Mouse (Mus musculus) heart, adult 18-20 months (tissue): ENCODE data around the gene Wars2. TPM values are rescaled to one million over a fixed set of nuclear protein-coding genes. Genes with fewer than 3 reads are reported as not detected.

Experiments used
- DNase-seq, 2 experiments: peaks; one replicate each; pipeline ENCODE4 v3.0.0; 2021 to 2022; ENCODE audit warnings: mixed read lengths in 1 of 2
- microRNA-seq, 2 experiments: library from miRNA; unstranded; fragments of <30 nt; microRNA quantifications; one replicate each; pipeline ENCODE4 v1.2.0; 2022
- total RNA-seq, 2 experiments: library from RNA; stranded (reverse); gene quantifications; 2 replicates each; pipeline ENCODE4 v1.2.3; 2021

Gene Wars2
- total RNA-seq, 2 experiments from 2014 or later = 7.4 to 8.3 TPM

GRCm38 (mm10) chr3:99263471-99263903 is 122.6 kb downstream of the Wars2 start:
- no peak for DNase-seq

GRCm38 (mm10) chr3:99264695-99265094 is 123.8 kb downstream of the Wars2 start:
- no peak for DNase-seq

DNA sequence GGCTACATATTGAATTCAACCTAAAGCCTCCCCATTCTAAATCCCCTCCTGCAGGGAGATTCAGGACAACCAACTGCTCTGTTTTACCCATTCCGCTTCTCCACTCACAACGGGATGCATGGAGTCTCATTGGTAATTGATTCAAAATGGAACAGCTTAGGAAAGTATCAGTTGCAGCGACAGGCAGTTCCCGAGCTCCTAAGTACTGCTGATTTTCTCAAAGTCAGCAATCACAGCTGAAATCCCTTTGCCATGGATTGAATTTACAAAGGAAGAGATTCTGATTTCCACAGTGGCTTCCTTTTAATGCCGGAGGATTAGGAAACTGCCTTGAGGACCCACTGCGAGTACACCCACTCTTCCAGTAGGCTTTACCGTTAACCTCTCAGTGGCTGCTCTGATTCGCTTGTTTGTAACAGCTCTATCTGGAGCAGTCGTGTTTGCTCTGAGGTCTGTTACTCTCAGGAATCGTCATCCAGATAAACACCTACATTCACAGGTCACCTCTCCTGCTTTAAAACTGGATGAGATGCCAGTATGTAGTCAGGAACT is 126.0 kb downstream of the Wars2 start:
- DNase-seq = no peak

GRCm38 (mm10) chr3:99277973-99278580 is 137.2 kb downstream of the Wars2 start:
- DNase-seq = no peak

- DNase-seq = no peak
These were observed 138.8 kb downstream of the Wars2 start for GRCm38 (mm10) chr3:99279718-99280117.

- no peak for DNase-seq
These were observed 140.6 kb downstream of the Wars2 start for GRCm38 (mm10) chr3:99281453-99281852.

DNA sequence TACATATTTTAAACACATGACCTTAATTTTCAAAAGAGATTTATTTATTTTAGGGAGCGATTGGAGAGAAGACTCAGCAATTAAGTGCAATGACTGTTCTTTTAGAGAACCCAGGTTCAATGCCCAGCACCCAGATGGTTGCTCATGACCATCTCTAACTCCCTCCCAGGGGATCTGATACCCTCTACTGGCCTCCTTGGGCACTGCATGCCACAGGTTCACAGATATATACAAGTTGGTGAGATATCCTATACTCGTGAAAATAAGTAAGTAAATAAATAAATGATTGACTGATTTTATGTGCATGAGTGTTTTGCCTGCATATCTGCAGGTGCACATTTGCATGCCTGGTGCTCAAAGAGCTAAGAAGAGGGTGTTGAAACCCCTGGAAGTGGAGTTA is 147.4 kb downstream of the Wars2 start:
- no peak for DNase-seq

Small RNA genes lying within 50 kb of the gene (microRNA-seq; reads per million reads assigned to microRNA genes)
- gene Mir6481 = 0 reads per million in 2 experiments

Other genes starting within 250 kb of the Wars2 start
- not detected for gene Hao2, start 247.8 kb upstream of the Wars2 start, total RNA-seq
- gene Tbx15, start 99.3 kb downstream of the Wars2 start, total RNA-seq = under 1 TPM; 0.27 to 0.41 TPM